Mouse (Mus musculus) layer of hippocampus, adult 9-10 months (tissue): ENCODE measurements around the gene Hc.
A peak's percentile ranks its signal among the peaks of the same experiment; 100 is the strongest.

ENCODE experiments used
- DNase-seq: peaks from one replicate; pipeline ENCODE4 v3.0.0; 2022; ENCODE audit warnings: low spot score

Hc gene

DNA sequence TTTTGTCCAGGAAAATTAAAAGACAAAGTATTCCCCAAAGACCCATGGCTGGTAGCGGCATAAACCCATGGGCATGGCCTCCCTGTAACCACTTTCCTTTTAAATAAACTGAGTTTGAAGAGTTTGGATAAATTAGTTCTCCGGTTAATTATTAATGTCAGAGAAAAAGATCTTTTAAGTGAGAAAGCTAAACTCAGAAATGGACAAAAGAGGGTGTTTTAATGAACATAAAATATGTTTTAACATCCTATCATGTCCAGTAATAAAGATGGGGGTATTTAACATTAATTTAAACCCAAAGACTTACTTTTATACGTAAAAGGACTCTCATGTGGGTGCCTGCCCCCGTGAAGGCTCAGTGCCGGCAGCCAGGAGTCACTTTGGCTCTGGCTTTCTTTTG is at the start of gene Hc:
TSS of gene Hc (minus strand) at position 101 of the 400 bp plus-strand sequence.
- DNase-seq = no peak

DNA sequence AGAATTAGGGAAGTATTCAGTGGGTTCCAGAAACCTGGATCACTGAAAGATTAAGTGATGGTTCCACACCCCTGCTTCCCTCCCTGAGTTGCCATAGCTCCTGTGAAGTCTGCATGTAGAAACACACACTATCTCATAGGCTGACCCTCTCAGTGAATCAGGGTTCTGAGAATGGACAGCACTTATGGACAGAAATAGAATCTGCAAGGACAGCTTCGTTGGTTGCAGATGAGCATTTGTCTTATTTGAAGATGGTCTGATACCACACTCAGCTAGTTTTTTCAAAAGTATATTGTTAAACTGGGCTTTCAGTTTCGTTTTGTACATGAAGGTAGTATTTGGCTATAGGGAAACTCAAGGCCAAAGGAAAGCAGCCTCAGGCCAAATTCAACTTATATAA is 49.3 kb upstream of the Hc start:
- DNase-seq = no peak

DNA sequence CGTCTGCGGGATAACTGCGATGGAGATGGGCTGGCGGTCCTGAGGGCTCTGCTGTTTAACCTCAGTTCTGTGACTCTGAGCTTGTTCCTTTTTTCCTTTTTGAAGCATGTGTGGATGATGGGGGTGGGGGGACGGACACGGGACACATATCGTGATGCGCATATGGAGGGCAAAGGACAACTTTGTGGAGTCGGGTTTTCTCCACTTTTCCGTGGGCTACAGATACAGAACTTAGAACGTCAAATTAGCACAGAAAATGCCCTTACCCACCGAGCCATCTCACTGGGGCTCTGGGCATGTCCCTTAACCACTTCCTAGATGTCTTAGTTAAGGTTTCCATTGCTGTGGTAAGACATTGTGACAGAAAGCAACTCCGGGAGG is 48.7 kb upstream of the Hc start:
- DNase-seq = no peak

DNA sequence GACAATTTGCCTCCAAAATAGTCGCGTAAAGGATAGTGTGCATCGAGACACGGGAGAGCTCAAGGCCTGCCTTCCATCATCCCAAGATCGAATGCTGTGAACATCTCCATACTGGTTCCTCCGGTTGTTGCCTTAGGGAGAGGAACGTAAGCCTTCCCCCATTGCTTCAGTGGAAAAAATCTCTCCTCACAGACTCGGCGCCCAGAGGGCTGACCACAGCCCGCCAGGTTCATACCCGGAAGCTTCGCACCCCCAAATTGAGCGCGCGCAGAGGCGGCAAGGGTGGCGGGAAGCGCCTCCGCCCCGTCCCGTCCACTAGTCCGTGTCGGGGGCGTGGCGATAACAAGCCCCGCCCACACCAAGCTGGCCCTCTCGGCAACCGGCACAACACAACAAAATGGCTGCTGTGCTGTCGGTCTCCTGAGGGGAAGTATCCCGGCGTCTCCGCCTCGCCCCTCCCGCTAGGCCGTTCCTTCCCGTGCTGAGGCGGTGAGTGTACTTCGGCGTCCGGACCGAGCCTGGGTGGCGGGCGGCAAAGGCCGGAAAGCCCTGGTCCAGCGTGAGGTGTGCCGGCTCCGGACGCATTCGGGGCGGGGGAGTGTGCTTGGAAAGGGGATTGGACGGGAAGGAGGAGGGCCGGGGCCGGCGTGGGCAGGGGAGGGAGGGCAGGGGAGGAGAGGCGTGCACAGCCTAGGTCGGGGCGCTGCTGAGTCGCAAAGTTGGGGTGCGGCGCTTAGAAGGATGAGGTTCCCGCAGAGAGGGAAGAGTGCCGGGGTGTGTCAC is 48.1 kb upstream of the Hc start, which contains the start of gene Cntrl:
TSS of gene Cntrl (plus strand) at position 352 of the 783 bp plus-strand sequence.
- DNase-seq = peak; percentile 94

DNA sequence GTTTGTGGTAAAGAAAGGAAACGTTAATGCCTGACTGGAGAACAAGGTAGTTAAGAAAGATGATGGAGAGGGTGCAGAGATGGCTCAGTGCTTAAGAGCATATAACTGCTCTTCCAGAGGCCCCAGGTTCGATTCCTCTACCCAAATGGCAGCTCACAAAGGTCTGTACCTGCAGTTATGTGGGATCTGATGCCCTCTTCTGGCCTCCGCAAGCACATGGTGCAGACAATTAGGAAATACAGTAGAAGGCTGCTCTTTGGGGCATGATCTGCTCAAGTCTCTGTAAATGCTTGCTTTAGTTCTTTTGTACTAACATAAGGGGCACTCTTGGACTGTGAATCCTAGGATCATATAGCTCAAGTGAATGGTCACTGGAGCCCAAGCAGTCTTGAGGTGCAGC is 47.5 kb upstream of the Hc start:
- peak; percentile 33 for DNase-seq

DNA sequence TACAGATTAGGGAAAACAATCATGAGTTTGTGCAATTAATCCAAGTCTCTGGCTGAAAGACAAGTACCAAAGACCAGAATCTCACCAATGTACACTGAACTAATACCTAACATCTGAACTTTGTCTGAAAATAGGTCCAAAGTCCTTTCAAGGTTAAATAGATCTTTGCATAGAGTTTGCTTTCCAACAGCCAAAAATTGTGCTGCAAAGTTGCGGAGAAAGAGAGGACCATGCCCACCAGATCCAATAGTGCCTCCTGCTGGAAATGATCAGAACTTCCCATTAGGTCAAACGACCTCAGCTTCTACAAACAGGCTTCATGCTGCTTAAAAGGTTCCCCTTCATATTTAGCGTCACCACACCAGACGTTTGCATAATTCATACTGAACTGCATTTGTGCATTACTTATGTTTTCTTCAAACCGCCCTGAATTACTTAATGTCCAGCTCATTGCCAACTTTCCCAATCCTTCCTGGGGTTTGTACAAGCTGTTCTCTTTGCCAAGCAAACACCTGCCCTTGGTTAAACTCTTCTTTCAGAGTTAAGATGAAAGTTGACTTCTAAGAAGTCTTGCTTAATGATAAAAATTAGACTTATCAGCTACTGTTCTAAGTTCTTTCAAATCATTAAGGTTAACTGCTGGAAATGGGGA is 46.9 kb upstream of the Hc start:
- no peak for DNase-seq

DNA sequence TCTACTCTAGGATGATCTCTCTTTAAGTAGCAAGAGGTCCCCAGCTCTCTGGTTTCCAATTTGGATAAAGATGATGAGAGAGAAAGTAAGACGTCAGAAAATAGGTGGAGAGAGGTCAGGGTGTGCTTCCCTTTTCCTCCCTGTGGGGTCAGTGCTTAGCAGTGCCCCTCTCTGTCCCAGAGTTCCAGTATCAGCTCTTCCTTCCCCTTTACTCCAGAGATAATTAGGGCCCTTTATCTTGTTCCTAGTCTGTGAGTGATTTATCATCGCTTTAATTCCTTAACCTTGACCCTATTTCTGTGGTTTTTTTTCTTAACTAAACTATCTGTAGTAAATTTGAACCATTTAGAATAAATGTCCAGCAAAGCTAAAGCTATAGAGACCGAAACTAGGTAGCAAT is 43.6 kb upstream of the Hc start:
- DNase-seq = no peak

DNA sequence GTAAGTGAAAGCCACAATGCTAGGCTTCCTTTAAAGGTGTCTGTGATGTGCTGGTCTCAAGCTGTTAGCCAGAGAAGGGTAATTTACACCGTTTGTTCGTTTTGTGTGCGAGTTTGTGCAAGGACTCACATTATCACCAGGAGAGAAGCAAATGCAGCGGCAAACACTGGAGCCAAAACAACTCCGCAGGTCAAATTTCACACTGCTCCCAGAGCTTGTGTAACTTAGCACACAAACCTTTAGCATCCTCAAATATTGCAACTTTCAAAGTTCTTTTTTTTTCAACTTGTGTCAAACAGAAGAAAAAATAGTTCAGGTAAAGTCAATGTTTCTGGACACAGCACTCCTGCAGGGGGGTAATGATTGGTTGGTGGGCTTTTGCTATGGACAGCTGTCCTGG is 42.3 kb upstream of the Hc start:
- DNase-seq = no peak

DNA sequence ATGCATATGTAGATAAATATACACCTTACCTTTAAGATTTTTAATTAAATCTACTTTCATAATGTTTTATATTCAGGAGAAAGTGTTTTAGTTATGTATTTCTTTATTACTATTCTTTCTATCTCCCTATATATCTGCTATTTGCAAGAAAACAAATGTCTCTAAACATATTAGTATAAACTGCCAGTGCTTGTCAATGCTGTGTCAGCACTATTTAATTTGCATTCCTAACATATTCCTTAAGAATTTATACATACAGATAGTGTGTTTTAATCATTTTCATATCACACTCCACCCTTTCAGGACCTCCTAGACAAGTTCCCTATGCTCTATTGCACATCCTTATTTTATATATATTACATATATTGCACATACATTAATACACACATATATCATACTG is 41.5 kb upstream of the Hc start:
- DNase-seq = no peak

DNA sequence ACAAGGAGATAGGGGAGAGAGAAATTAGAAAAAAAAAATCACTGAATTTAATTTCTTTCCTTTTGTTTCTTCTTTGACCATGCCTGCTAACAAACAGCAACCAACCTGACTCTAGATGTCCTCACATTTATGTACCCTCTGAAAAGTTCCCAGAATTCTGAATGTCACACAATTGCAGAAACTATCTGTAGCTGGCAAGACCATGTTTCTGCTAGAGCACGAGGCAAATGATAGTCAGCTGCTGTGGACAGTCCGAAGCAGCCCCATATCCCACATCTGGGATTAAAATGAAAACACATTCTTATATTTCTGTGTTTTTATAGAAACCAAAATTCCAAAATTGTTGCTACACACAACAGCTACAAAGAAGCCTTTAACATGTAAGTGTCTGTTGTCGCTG is 40.2 kb upstream of the Hc start, which contains the start of gene AI182371:
TSS of gene AI182371 (minus strand) at position 101 of the 400 bp plus-strand sequence.
- no peak for DNase-seq

DNA sequence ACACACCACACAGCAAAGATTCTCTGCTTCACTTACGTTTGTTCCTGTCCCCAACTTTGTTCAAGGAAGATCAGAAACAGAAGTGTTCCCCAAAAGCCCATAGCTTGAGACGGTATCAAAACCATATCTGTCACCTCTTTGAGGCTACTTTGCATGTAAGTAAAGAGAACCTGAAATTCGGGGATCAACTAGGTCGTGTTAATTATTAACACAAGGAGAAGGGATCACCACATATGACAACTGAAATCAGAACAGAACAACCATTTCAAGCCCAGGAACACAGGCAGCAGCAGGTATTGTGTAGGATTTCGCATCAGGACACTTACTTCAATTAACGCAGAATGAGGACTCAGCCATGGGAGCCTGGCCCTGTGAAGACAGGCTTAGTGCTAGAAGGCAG is 39.3 kb upstream of the Hc start:
- no peak for DNase-seq

DNA sequence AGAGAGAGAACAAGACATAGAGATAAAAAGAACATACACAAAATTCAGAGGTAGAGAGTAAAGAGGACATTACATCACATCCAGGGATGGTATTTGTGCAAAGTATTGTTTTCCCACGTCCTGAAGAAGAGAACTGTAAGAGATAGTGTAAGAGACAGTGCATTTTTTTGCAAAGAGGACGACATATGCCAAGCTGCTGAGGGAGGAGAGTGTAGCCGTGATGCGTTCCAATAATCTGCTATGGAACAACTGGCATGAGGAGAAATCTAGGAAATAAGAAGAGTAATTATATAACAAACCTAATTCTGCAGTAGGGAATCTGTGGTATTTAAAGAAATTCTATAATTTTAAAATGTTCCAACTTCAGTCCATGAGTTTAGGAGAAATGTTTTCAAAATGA is 26.2 kb upstream of the Hc start:
- DNase-seq = no peak

DNA sequence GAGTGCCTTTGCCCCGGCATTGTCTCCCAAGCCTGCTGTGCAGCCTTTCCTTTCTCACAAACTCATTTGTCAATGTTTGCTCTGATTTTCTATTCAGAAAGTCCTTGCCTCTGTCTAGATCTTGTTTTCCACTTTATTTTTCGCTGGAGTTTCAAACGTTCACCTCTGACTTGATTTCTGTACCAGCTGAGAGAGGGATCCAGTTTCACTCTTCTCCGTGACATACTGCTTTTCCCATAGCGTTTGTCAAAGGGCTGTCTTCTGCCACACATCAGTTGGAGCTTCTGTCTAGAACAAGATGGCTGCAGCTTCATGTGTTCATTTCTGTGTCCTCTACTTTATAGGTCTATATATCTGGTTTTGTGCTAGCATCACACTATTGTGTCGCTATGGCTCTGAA is 17.9 kb upstream of the Hc start:
- DNase-seq = no peak

DNA sequence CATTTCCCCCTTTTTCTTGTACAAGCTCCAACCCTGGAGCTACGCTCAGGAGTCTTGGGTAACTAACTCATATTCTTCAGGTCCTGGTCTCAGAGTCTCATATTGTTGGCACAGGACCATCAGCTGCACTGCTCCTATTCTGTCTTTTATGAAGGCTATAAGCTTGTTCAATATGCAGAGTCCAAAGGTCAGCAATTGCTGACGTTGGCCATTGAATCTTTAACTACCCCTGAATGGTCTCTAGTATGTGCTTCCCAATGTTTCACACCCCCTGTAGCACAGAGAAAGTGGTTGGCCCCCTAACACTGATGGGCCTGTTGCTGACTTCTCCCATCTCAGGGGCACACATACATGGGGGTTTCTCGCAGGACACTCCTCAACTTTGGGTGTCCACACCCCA is 13.1 kb upstream of the Hc start:
- no peak for DNase-seq

DNA sequence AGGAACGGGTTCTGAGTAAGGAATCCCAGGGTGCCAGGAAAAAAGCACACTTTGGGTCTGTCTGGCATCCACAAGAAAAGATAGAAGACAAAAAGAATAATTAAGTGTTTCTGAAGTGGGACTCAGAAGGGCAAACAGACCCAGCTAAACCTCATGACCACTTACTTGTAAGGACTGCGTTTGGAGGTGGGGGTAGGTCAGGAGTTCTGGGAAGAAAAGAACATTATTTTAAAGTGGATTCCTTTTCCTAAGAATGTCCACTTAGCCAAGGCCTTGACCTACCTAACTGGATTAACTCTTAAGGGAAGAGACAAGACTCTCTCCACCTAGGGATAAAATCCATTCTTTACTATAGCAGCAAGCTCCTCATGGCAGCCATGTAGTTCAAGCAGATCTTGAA is 11.3 kb upstream of the Hc start:
- no peak for DNase-seq

DNA sequence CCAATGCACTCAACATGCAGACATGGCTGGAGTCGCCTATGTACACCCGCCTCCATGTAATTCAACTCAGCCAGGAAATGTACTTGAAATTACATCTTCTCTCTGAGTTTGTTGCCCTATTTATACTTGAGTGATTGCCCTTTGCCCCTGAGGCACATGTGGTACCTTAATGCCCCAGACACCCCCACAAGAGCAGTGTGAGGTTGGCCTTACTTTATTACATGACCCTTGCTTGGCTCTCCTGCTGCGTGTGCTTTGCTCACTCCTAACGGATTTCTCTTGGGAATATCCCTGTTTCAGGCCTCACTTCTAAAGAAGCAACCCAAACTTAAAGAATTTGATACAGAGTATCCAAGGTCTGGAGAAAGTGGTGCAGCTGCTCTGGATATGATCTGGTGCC is 9.0 kb upstream of the Hc start:
- no peak for DNase-seq

DNA sequence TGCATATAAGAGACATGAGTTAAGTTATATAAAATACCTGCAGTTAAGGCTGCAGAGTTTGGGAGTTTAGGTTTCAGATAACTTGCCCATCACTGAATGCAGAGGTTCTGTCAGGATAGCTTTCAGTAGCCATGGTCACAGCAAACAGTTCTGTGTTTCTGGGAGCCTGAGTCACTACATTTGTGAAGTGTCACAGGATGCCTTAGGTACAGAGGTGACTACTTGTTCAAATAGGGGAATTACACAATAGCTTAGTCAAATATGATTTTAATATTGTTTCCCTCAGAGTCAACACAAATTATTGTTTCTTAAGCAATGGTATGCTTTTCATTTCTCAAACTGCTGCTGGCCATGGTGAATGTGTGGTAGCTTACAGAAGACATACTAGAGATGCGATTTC is 7.9 kb upstream of the Hc start:
- DNase-seq = no peak

DNA sequence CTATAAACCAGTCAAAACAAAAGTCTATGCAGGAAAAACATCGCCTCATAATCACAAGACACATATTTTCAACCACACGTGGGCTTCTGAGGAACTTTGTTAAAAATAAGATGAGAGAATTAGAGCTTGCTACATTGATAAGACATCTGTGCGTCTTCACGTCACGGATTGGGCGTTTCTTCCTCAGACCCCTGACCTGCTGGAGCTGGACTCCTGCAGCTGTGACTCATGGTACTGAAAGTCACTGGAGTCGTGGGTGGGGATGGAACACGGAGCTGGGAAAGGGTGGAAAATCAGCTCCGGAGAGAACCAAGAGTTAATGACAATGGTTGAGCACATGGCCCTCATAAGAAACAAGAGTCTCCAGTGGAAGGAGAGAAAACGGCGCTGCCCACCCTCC is 5.9 kb upstream of the Hc start:
- DNase-seq = no peak

DNA sequence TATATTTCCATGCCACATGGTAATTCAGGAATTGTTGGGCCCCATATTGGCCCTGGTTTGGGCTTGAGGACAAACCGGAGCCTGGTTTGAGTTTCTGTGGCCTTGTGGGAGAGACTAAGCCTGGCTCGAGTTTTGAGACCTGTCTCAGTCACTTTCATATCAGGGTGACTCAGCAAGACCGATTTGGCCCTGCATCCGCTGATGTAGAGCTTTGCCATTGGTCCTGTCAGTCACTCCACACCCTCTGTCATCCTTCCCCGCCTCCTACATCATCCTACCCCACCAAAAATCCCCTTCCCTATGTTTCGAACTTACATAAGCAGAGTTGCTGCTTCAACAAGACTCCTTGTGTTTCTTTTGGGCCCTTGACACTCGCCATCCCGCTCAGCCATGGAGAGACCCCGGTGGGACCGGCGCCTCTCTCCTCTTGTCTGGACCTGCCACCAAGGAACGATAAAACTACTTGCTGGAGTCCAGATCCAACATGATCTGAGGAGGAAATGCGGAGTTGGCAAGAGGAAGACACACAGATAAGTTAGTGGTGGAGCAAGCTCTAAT is 5.4 kb upstream of the Hc start:
- DNase-seq = no peak

DNA sequence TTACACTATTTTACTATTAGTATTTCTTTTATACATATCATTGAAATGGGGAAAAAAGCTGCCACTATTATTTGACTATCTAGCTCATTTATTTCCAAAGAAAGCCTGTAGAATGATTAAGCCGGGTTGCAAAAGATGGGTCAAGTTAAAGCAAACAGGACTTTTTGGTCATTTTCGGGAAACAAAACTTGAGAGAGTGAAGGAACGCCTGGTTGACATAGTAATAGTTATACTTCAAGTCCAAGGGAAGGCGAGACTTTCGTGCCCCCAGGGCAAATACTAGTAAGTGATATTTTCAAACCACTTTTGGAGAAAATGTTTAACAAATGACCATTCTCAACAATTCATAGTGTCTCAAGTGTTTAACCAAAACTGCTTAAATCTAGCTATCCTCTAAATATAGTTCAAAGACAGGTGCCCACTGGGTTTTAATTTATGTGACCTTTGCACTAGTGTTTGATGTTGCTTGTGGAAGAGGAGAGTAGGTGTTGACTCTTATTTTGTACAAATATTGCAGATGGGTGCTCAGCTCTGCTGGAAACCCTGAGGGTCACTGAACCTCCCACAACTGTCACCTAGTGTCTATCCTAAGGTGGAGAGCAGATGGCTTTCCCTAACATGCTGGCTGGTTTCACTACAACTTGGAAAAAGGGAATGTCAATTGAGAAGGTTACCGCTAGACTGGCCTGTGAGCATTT is 2.2 kb upstream of the Hc start:
- no peak for DNase-seq

DNA sequence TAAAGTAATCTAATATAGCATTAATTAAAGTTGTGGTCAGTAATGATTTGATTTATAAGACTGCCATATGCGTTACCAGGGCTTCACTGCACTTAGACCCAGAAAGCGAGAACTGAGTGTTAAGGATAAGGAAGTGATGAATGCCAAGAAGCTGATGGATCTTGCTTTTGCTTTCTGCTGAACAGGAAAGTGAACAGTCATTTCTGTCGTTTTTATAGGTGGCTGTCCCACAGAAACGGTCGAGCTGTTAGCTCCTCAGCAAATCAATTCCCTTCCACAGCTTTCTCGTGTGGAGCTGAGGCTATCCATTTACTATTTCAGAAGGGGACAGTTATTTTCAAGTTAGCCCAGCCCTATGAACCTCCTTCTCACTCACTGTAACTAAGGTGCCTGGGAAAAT is 341 bp downstream of the Hc start:
- no peak for DNase-seq

DNA sequence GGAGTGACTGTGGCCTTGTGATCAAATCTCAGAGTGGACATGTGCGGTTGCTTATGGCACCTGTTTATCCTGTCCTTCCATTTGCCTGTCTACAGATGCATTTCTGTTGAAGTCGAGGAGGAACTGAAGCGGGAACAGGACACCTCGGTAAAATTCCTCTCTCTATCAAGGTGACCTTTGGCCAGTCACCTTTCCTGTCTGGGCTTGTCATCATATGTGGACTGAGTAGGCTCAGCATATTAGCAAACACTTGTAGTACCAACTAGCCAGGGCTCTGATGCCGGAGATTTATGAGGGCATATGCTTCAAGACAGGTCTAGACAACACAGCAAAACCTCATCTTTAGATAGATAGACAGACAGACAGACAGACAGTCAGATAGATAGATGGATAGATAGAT is 982 bp downstream of the Hc start:
- DNase-seq = no peak

DNA sequence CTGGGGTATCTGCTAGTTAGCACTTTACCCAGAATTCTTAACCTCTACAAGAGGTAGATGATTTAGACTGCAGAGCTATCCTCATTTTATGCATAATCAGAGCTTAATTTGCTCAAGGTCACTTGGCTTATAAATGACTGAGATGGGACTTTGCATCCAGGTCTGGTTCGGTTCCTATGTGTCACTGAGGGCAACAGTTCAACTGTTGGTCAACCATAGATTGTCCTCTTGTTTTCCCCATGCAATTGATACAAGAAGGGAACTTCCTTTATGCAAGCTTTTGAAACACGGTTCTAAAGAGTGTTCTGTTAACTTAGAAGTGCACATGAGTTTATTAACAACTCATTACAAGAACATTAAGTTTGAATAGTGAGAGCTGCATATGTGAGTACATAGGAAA is 2.9 kb downstream of the Hc start:
- DNase-seq = no peak
